In the genomic region with DNA sequence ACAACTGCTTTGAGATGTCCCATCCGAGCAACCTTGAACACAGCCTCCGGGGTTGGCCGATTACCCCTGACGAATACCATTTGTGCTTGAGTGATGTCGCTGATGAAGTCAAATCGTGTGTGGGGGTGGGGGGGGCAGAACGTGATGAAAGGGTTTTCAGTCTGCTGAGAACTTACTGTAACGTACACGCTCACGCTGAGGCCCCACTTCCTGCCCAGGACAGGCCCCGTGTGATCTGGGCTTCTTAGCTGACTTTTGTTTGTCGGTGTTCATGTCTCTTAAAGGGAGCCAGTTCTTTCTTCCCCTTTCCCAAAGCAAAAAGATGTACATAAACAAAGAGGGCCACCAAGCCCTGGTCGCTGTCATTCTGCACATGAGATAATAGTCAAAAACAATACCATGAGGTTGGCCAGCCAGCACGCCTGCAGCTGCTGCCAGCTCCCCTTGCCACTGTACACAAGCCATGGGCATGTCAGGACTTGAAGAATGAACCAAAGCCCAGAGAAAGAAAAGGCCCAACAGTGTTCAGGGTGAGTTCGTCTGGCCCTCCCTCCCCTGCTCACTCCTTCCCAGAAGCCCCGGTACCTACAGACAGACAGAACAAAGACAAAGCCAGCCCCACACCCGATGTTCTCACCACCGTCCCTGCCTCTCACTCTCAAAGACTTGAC, we compare ENCODE assay signal across 12 mouse cellular contexts. TPM values are rescaled to one million over a fixed set of nuclear protein-coding genes. Genes with fewer than 3 reads are reported as not detected.
DNase-seq lines count a peak whose midpoint lies in the region; ATAC-seq and TF ChIP-seq lines count a peak whose summit lies in the region.
"Had no signal": no experiment of that assay in that cellular context is flagged by ENCODE, and none has a peak within 500 bp of the region (broad histone marks: within the 10 kb centered on the region; RNA-seq: fewer than 3 reads in every experiment).

No protein-coding gene starts in this region.

- no peak for DNase-seq in lung, postnatal 0 days (ENCODE audit: low spot score)
- no peak for DNase-seq in lung, postnatal 14 days
- peak; percentile 24 for DNase-seq in Muller cell, postnatal 12 days (ENCODE audit: inconsistent ontology term)
- DNase-seq in adrenal gland, adult (ENCODE audit: inconsistent age in 2 of 2, low spot score in 1 of 2) = no peak
- no peak for DNase-seq in adrenal gland, adult 2 months
- DNase-seq: gastrocnemius, postnatal 14 days had no signal

- no peaks in the 10 kb centered on the region for H3K36me3 ChIP-seq in lung, postnatal 0 days (ENCODE audit: insufficient read depth, low read length)
- H3K36me3 ChIP-seq in embryonic facial prominence, embryonic 13.5 days = no peaks in the 10 kb centered on the region
- H3K36me3 ChIP-seq in stomach, embryonic 15.5 days = no peaks in the 10 kb centered on the region
- H3K36me3 ChIP-seq: liver, embryonic 12.5 days had no signal

- no peak overlapping the region for H3K4me3 ChIP-seq in lung, postnatal 0 days (ENCODE audit: low read depth, low read length)
- no peak overlapping the region for H3K4me3 ChIP-seq in embryonic facial prominence, embryonic 13.5 days
- no peak overlapping the region for H3K4me3 ChIP-seq in stomach, embryonic 15.5 days (replicated peaks)
- H3K4me3 ChIP-seq: liver, embryonic 12.5 days; myocyte had no signal

- H3K27me3 ChIP-seq in lung, postnatal 0 days (replicated peaks; ENCODE audit: insufficient read depth, low read length) = no peaks in the 10 kb centered on the region
- H3K27me3 ChIP-seq in embryonic facial prominence, embryonic 13.5 days = no peaks in the 10 kb centered on the region
- no peaks in the 10 kb centered on the region for H3K27me3 ChIP-seq in stomach, embryonic 15.5 days (replicated peaks)

- no peaks in the 10 kb centered on the region for H3K9me3 ChIP-seq in lung, postnatal 0 days (ENCODE audit: low read length)
- H3K9me3 ChIP-seq in embryonic facial prominence, embryonic 13.5 days = no peaks in the 10 kb centered on the region
- no peaks in the 10 kb centered on the region for H3K9me3 ChIP-seq in stomach, embryonic 15.5 days
- H3K9me3 ChIP-seq: liver, embryonic 12.5 days had no signal

- WGBS in lung, postnatal 0 days = 36% methylated on average over 18 of the region's 18 CpGs
- 38% methylated on average over 18 of the region's 18 CpGs for WGBS in embryonic facial prominence, embryonic 13.5 days
- WGBS in stomach, embryonic 15.5 days = 31% methylated on average over 18 of the region's 18 CpGs

- H3K4me2 ChIP-seq in lung, postnatal 0 days (replicated peaks; ENCODE audit: low read depth, low read length) = no peak overlapping the region
- H3K4me2 ChIP-seq in embryonic facial prominence, embryonic 13.5 days = no peak overlapping the region
- no peak overlapping the region for H3K4me2 ChIP-seq in stomach, embryonic 15.5 days
- H3K4me2 ChIP-seq: liver, embryonic 12.5 days had no signal

- no peak overlapping the region for H3K27ac ChIP-seq in lung, postnatal 0 days (ENCODE audit: low read length)
- H3K27ac ChIP-seq in embryonic facial prominence, embryonic 13.5 days = peak overlapping the region; percentile 22; the same call in 1 of the 2 replicates
- H3K27ac ChIP-seq in stomach, embryonic 15.5 days = peak overlapping the region; percentile 23; the same call in 1 of the 2 replicates
- H3K27ac ChIP-seq: liver, embryonic 12.5 days had no signal

- TF ChIP-seq EP300 in lung, postnatal 0 days (IDR thresholded peaks at IDR 0.05) = no peak

- H3K9ac ChIP-seq in lung, postnatal 0 days (replicated peaks; ENCODE audit: low read depth) = no peak overlapping the region
- no peak overlapping the region for H3K9ac ChIP-seq in embryonic facial prominence, embryonic 13.5 days
- H3K9ac ChIP-seq in stomach, embryonic 15.5 days = no peak overlapping the region
- H3K9ac ChIP-seq: liver, embryonic 12.5 days had no signal

- no peak for TF ChIP-seq CTCF in lung, postnatal 0 days (IDR thresholded peaks at IDR 0.05)

- no peaks in the 10 kb centered on the region for H3K4me1 ChIP-seq in lung, postnatal 0 days (ENCODE audit: insufficient read depth, low read depth, low read length)
- H3K4me1 ChIP-seq in embryonic facial prominence, embryonic 13.5 days = peaks cover 24% of the 10 kb centered on the region
- peaks cover 9% of the 10 kb centered on the region; the same call in 1 of the 2 replicates for H3K4me1 ChIP-seq in stomach, embryonic 15.5 days
- H3K4me1 ChIP-seq: liver, embryonic 12.5 days had no signal

- ATAC-seq in lung, postnatal 0 days = peak; percentile 20; the same call in 1 of the 2 replicates
- ATAC-seq in embryonic facial prominence, embryonic 13.5 days (ENCODE audit: insufficient number of reproducible peaks, insufficient read depth, low FRiP score, low TSS enrichment, low read depth) = no peak
- no peak for ATAC-seq in stomach, embryonic 15.5 days (ENCODE audit: insufficient read depth, low FRiP score, low read depth)
- ATAC-seq: liver, embryonic 12.5 days had no signal

RNA-seq across cellular contexts. Expression of gene Setd4, which starts 29.2 kb away (rescaled TPM):
- polyA plus RNA-seq in lung, postnatal 0 days (2015; fragmentation: Nextera tagmentation; extraction: Ambion mirVana) = 5.6 and 6.7 TPM in 2 replicates
- 19.6 and 23.6 TPM in 2 replicates for polyA plus RNA-seq in embryonic facial prominence, embryonic 13.5 days (2015; fragmentation: Nextera tagmentation; extraction: Ambion mirVana)
- 10.4 and 13.8 TPM in 2 replicates for polyA plus RNA-seq in stomach, embryonic 15.5 days (2015; fragmentation: Nextera tagmentation; extraction: Ambion mirVana)
- 1 to 10 TPM; 3.0 to 4.6 TPM for total RNA-seq in adrenal gland, adult 2 months (2021)
- polyA plus RNA-seq in adrenal gland, adult 2 months (2012; rRNA removed) = 8.0 and 10.5 TPM in 2 replicates

RNA-seq across cellular contexts. Expression of gene Cbr1, which starts 31.0 kb away (rescaled TPM):
- polyA plus RNA-seq in lung, postnatal 0 days (2015; fragmentation: Nextera tagmentation; extraction: Ambion mirVana) = 74.0 and 75.7 TPM in 2 replicates
- polyA plus RNA-seq in embryonic facial prominence, embryonic 13.5 days (2015; fragmentation: Nextera tagmentation; extraction: Ambion mirVana) = 122 and 126 TPM in 2 replicates
- 105 and 114 TPM in 2 replicates for polyA plus RNA-seq in stomach, embryonic 15.5 days (2015; fragmentation: Nextera tagmentation; extraction: Ambion mirVana)
- 10 to 100 TPM; 82.4 to 93.0 TPM for total RNA-seq in adrenal gland, adult 2 months (2021)
- polyA plus RNA-seq in adrenal gland, adult 2 months (2012; rRNA removed) = 114 and 137 TPM in 2 replicates

RNA-seq across cellular contexts. Expression of gene Gm5678, which starts 53.2 kb away (rescaled TPM):
- polyA plus RNA-seq in lung, postnatal 0 days (2015; fragmentation: Nextera tagmentation; extraction: Ambion mirVana) = not detected in 2 replicates
- 0.29 TPM in 1 of 2 replicates, not detected in the other for polyA plus RNA-seq in embryonic facial prominence, embryonic 13.5 days (2015; fragmentation: Nextera tagmentation; extraction: Ambion mirVana)
- 0.19 TPM in 1 of 2 replicates, not detected in the other for polyA plus RNA-seq in stomach, embryonic 15.5 days (2015; fragmentation: Nextera tagmentation; extraction: Ambion mirVana)
- total RNA-seq in adrenal gland, adult 2 months (2021) = 10 to 100 TPM in 1 of 2 experiments, 1 to 10 TPM in 1; 5.4 to 11.7 TPM
- not detected in 2 replicates for polyA plus RNA-seq in adrenal gland, adult 2 months (2012; rRNA removed)
- polyA plus RNA-seq: large intestine, adult 2 months; liver, embryonic 12.5 days; myocyte; testis, adult 2 months had no signal
